Mouse (Mus musculus) thymus, postnatal 14 days (tissue): ENCODE measurements around the gene Scn9a.

Experiments used
- DNase-seq: peaks from one replicate; pipeline ENCODE4 v3.0.0; 2021

The Scn9a gene

GRCm38 (mm10) chr2:66440711-66441110 is 194.1 kb downstream of the Scn9a start, which contains the start of gene Scn1a:
TSS of gene Scn1a (minus strand) at chr2:66440840.
- DNase-seq = no peak

GRCm38 (mm10) chr2:66439764-66440471 is 194.8 kb downstream of the Scn9a start:
- DNase-seq = no peak

GRCm38 (mm10) chr2:66436286-66436685 is 198.5 kb downstream of the Scn9a start:
- DNase-seq = no peak
